Mouse (Mus musculus): Measurements from ENCODE around the gene Lingo2. TPM values are rescaled to one million over a fixed set of nuclear protein-coding genes. Genes with fewer than 3 reads are reported as not detected.
A peak's percentile ranks its signal among the peaks of the same experiment; 100 is the strongest.

Gene Lingo2
- 1.6 and 2.1 TPM in 2 replicates for polyA plus RNA-seq (2014; fragmentation: Nextera tagmentation; extraction: Ambion mirVana)

GRCm38 (mm10) chr4:36951150-36951954 lies at the start of gene Lingo2:
TSS of gene Lingo2 (minus strand) at chr4:36951747.
- WGBS, result under 1% methylated on average over 61 of the region's 61 CpGs
- Histone ChIP-seq H3K4me2 (replicated peaks; ENCODE audit: low read depth, low read length) (peak within 1 kb of the TSS; percentile 98), H3K36me3 (ENCODE audit: control insufficient read depth, insufficient read depth, low read length) (no peaks in the 10 kb centered on the region), H3K27me3 (ENCODE audit: control insufficient read depth, insufficient read depth, low read length) (peaks cover 44% of the 10 kb centered on the region), H3K27ac (ENCODE audit: low read depth, low read length) (no peak within 1 kb of the TSS), H3K9ac (ENCODE audit: low read depth, low read length) (no peak within 1 kb of the TSS; the same call in 1 of the 2 replicates), H3K4me1 (replicated peaks; ENCODE audit: control insufficient read depth, insufficient read depth, low read length) (peaks cover 4% of the 10 kb centered on the region; the same call in 1 of the 2 replicates), H3K9me3 (ENCODE audit: control insufficient read depth, low read length) (no peaks in the 10 kb centered on the region), H3K4me3 (ENCODE audit: low read depth, low read length) (peak within 1 kb of the TSS; percentile 54)
- ATAC-seq (ENCODE audit: low FRiP score) (peak; percentile 39), DNase-seq (ENCODE audit: low spot score) (peak; percentile 64)

GRCm38 (mm10) chr4:36973358-36973757 lies 21.8 kb upstream of the Lingo2 start:
- H3K4me2 ChIP-seq (replicated peaks; ENCODE audit: low read depth, low read length), result no peak overlapping the region
- ATAC-seq (ENCODE audit: low FRiP score) (no peak), DNase-seq (ENCODE audit: low spot score) (no peak)
- no peak overlapping the region for H3K9ac ChIP-seq (ENCODE audit: low read depth, low read length)
- 81% methylated on average over 4 of the region's 4 CpGs for WGBS
- H3K27me3 ChIP-seq (ENCODE audit: control insufficient read depth, insufficient read depth, low read length), result no peaks in the 10 kb centered on the region
- no peaks in the 10 kb centered on the region for H3K4me1 ChIP-seq (replicated peaks; ENCODE audit: control insufficient read depth, insufficient read depth, low read length)
- no peak overlapping the region for H3K27ac ChIP-seq (ENCODE audit: low read depth, low read length)
- H3K4me3 ChIP-seq (ENCODE audit: low read depth, low read length), result no peak overlapping the region
- H3K36me3 ChIP-seq (ENCODE audit: control insufficient read depth, insufficient read depth, low read length), result no peaks in the 10 kb centered on the region
- no peaks in the 10 kb centered on the region for H3K9me3 ChIP-seq (ENCODE audit: control insufficient read depth, low read length)

- Histone ChIP-seq H3K9me3 (ENCODE audit: control insufficient read depth, low read length) (no peaks in the 10 kb centered on the region), H3K4me3 (ENCODE audit: low read depth, low read length) (peak overlapping the region; percentile 54; the same call in 1 of the 2 replicates), H3K27me3 (ENCODE audit: control insufficient read depth, insufficient read depth, low read length) (peaks cover 44% of the 10 kb centered on the region), H3K9ac (ENCODE audit: low read depth, low read length) (no peak overlapping the region), H3K36me3 (ENCODE audit: control insufficient read depth, insufficient read depth, low read length) (no peaks in the 10 kb centered on the region), H3K4me1 (replicated peaks; ENCODE audit: control insufficient read depth, insufficient read depth, low read length) (peaks cover 4% of the 10 kb centered on the region; the same call in 1 of the 2 replicates), H3K27ac (ENCODE audit: low read depth, low read length) (no peak overlapping the region), H3K4me2 (replicated peaks; ENCODE audit: low read depth, low read length) (peak overlapping the region; percentile 98)
- WGBS, result 5% methylated on average over 20 of the region's 20 CpGs
- DNase-seq (ENCODE audit: low spot score) (peak; percentile 34), ATAC-seq (ENCODE audit: low FRiP score) (no peak)
Observed at GRCm38 (mm10) chr4:36952431-36953429, 1.2 kb upstream of the Lingo2 start.

GRCm38 (mm10) chr4:36951955-36952215 lies 338 bp upstream of the Lingo2 start:
- Histone ChIP-seq H3K4me3 (ENCODE audit: low read depth, low read length) (peak overlapping the region; percentile 54), H3K4me2 (replicated peaks; ENCODE audit: low read depth, low read length) (peak overlapping the region; percentile 98), H3K9ac (ENCODE audit: low read depth, low read length) (no peak overlapping the region), H3K27ac (ENCODE audit: low read depth, low read length) (no peak overlapping the region), H3K9me3 (ENCODE audit: control insufficient read depth, low read length) (no peaks in the 10 kb centered on the region), H3K36me3 (ENCODE audit: control insufficient read depth, insufficient read depth, low read length) (no peaks in the 10 kb centered on the region), H3K4me1 (replicated peaks; ENCODE audit: control insufficient read depth, insufficient read depth, low read length) (peaks cover 4% of the 10 kb centered on the region; the same call in 1 of the 2 replicates), H3K27me3 (ENCODE audit: control insufficient read depth, insufficient read depth, low read length) (peaks cover 44% of the 10 kb centered on the region)
- 0% methylated on average over 7 of the region's 7 CpGs for WGBS
- DNase-seq (ENCODE audit: low spot score) (no peak), ATAC-seq (ENCODE audit: low FRiP score) (no peak)

- WGBS, result under 1% methylated on average over 11 of the region's 11 CpGs
- Histone ChIP-seq H3K9ac (ENCODE audit: low read depth, low read length) (no peak overlapping the region; the same call in 1 of the 2 replicates), H3K4me2 (replicated peaks; ENCODE audit: low read depth, low read length) (peak overlapping the region; percentile 98), H3K4me3 (ENCODE audit: low read depth, low read length) (peak overlapping the region; percentile 54), H3K4me1 (replicated peaks; ENCODE audit: control insufficient read depth, insufficient read depth, low read length) (peaks cover 4% of the 10 kb centered on the region; the same call in 1 of the 2 replicates), H3K27me3 (ENCODE audit: control insufficient read depth, insufficient read depth, low read length) (peaks cover 44% of the 10 kb centered on the region), H3K36me3 (ENCODE audit: control insufficient read depth, insufficient read depth, low read length) (no peaks in the 10 kb centered on the region), H3K9me3 (ENCODE audit: control insufficient read depth, low read length) (no peaks in the 10 kb centered on the region), H3K27ac (ENCODE audit: low read depth, low read length) (no peak overlapping the region)
- ATAC-seq (ENCODE audit: low FRiP score), result peak; percentile 70
- DNase-seq (ENCODE audit: low spot score), result no peak
Observed at GRCm38 (mm10) chr4:36950790-36951149, 777 bp downstream of the Lingo2 start.

GRCm38 (mm10) chr4:36950021-36950751 lies 1.4 kb downstream of the Lingo2 start:
- ATAC-seq (ENCODE audit: low FRiP score) (peak; percentile 95), DNase-seq (ENCODE audit: low spot score) (peak; percentile 89)
- no peaks in the 10 kb centered on the region for H3K36me3 ChIP-seq (ENCODE audit: control insufficient read depth, insufficient read depth, low read length)
- peaks cover 4% of the 10 kb centered on the region; the same call in 1 of the 2 replicates for H3K4me1 ChIP-seq (replicated peaks; ENCODE audit: control insufficient read depth, insufficient read depth, low read length)
- H3K27ac ChIP-seq (ENCODE audit: low read depth, low read length), result no peak overlapping the region
- H3K9ac ChIP-seq (ENCODE audit: low read depth, low read length), result no peak overlapping the region; the same call in 1 of the 2 replicates
- H3K9me3 ChIP-seq (ENCODE audit: control insufficient read depth, low read length), result no peaks in the 10 kb centered on the region
- peak overlapping the region; percentile 98 for H3K4me2 ChIP-seq (replicated peaks; ENCODE audit: low read depth, low read length)
- peak overlapping the region; percentile 54 for H3K4me3 ChIP-seq (ENCODE audit: low read depth, low read length)
- H3K27me3 ChIP-seq (ENCODE audit: control insufficient read depth, insufficient read depth, low read length), result peaks cover 44% of the 10 kb centered on the region
- WGBS, result 1% methylated on average over 42 of the region's 43 CpGs

GRCm38 (mm10) chr4:36890810-36891209 lies 60.7 kb downstream of the Lingo2 start:
- no peak for ATAC-seq (ENCODE audit: low FRiP score)
- no peaks in the 10 kb centered on the region for H3K27me3 ChIP-seq (ENCODE audit: control insufficient read depth, insufficient read depth, low read length)
- 91% methylated on average over 1 of the region's 1 CpGs for WGBS

GRCm38 (mm10) chr4:36890365-36890764 lies 61.2 kb downstream of the Lingo2 start:
- 88% methylated on average over 3 of the region's 3 CpGs for WGBS
- DNase-seq (ENCODE audit: low spot score) (no peak), ATAC-seq (ENCODE audit: low FRiP score) (no peak)
- Histone ChIP-seq H3K4me3 (ENCODE audit: low read depth, low read length) (no peak overlapping the region), H3K36me3 (ENCODE audit: control insufficient read depth, insufficient read depth, low read length) (no peaks in the 10 kb centered on the region), H3K4me2 (replicated peaks; ENCODE audit: low read depth, low read length) (no peak overlapping the region), H3K9ac (ENCODE audit: low read depth, low read length) (no peak overlapping the region), H3K9me3 (ENCODE audit: control insufficient read depth, low read length) (no peaks in the 10 kb centered on the region), H3K27ac (ENCODE audit: low read depth, low read length) (no peak overlapping the region), H3K27me3 (ENCODE audit: control insufficient read depth, insufficient read depth, low read length) (no peaks in the 10 kb centered on the region), H3K4me1 (replicated peaks; ENCODE audit: control insufficient read depth, insufficient read depth, low read length) (no peaks in the 10 kb centered on the region)

More at GRCm38 (mm10) chr4:36890810-36891209, 60.7 kb downstream of the Lingo2 start:
- Histone ChIP-seq H3K9ac (ENCODE audit: low read depth, low read length) (no peak overlapping the region), H3K4me1 (replicated peaks; ENCODE audit: control insufficient read depth, insufficient read depth, low read length) (no peaks in the 10 kb centered on the region), H3K27ac (ENCODE audit: low read depth, low read length) (no peak overlapping the region), H3K36me3 (ENCODE audit: control insufficient read depth, insufficient read depth, low read length) (no peaks in the 10 kb centered on the region), H3K9me3 (ENCODE audit: control insufficient read depth, low read length) (no peaks in the 10 kb centered on the region), H3K4me3 (ENCODE audit: low read depth, low read length) (no peak overlapping the region), H3K4me2 (replicated peaks; ENCODE audit: low read depth, low read length) (no peak overlapping the region)
- DNase-seq (ENCODE audit: low spot score), result no peak

All from hindbrain, embryonic 11.5 days (tissue).